Mouse (Mus musculus): ENCODE results near the gene Tmem63c.

DNA sequence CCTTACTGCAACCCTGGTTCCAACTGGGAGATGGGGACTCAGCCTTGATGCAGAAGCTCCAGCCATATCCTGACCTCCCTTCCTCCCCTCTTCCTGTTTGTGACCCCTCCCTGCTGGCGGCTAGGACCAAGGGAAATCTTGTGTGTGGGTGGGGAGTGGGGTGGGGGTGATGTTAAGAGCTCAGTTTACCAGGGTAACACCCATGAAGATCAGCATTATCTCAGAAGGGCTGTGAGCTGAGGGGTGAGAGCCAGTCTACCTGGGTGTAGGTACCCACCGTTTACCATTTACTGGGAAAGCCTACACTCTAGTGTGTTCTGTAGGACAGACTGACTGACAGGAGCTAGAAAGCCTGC, 30.4 kb upstream of the Tmem63c start:
- no peak for TF ChIP-seq GATA1 (IDR thresholded peaks at IDR 0.05; ENCODE audit: low read length)
- no peak for TF ChIP-seq TAL1 (IDR thresholded peaks at IDR 0.05; ENCODE audit: low read length)

All from erythroblast, embryonic 14.5 days (primary cell).